In the genomic region with DNA sequence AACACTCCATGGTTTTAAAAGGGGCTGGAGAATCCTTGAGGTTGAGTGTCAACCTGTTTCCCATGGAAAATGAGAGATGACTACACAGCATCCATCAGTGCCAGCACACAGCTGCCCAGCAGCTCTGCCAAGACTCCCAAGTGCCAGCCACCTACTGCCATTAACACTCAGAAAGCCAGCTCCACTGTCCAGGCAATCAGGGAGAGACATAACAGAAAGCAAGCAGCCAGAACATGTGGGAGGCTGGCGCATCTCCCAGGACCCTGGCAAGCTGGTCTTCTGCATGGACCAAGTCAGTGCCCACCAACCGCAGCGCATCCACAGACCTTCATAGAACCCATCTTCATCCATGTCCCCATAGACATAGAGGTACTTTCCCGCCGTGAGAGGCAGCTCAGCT, we compare ENCODE assay signal across 18 mouse cellular contexts.
"Had no signal": no experiment of that assay in that cellular context is flagged by ENCODE, and none has a peak within 500 bp of the region (broad histone marks: within the 10 kb centered on the region; RNA-seq: fewer than 3 reads in every experiment).

No protein-coding gene starts in this region.

- H3K9ac ChIP-seq: kidney, embryonic 15.5 days; limb, embryonic 12.5 days; liver, embryonic 13.5 days; liver, postnatal 0 days; lung, embryonic 15.5 days; stomach, embryonic 15.5 days had no signal

- H3K27ac ChIP-seq: kidney, embryonic 15.5 days; left cerebral cortex, adult 2 months; limb, embryonic 12.5 days; liver, embryonic 13.5 days; lung, embryonic 15.5 days; macrophage; stomach, embryonic 15.5 days had no signal

- ATAC-seq: intestine, embryonic 16.5 days; liver, postnatal 0 days; midbrain, embryonic 16.5 days had no signal

- DNase-seq: kidney, adult 2 months; kidney, postnatal 14 days; liver; liver, embryonic 13.5 days; liver, postnatal 0 days; lung, postnatal 14 days; thymus, adult 2 months; thymus, postnatal 25 days had no signal

- H3K4me3 ChIP-seq: kidney, embryonic 15.5 days; left cerebral cortex, adult 2 months; limb, embryonic 12.5 days; liver, embryonic 13.5 days; lung, embryonic 15.5 days; megakaryocyte, embryonic 14.5 days; stomach, embryonic 15.5 days had no signal

- H3K4me1 ChIP-seq: kidney, embryonic 15.5 days; limb, embryonic 12.5 days; liver, embryonic 13.5 days; lung, embryonic 15.5 days; megakaryocyte, embryonic 14.5 days; stomach, embryonic 15.5 days had no signal

- H3K27me3 ChIP-seq: kidney, embryonic 15.5 days; limb, embryonic 12.5 days; liver, embryonic 13.5 days; lung, embryonic 15.5 days; megakaryocyte, embryonic 14.5 days; stomach, embryonic 15.5 days had no signal

- H3K36me3 ChIP-seq: kidney, embryonic 15.5 days; limb, embryonic 12.5 days; liver, embryonic 13.5 days; lung, embryonic 15.5 days; stomach, embryonic 15.5 days had no signal

- H3K4me2 ChIP-seq: kidney, embryonic 15.5 days; limb, embryonic 12.5 days; liver, embryonic 13.5 days; lung, embryonic 15.5 days; midbrain, embryonic 11.5 days; stomach, embryonic 15.5 days had no signal

- H3K9me3 ChIP-seq: kidney, embryonic 15.5 days; lung, embryonic 15.5 days; stomach, embryonic 15.5 days had no signal
